Mouse (Mus musculus) kidney, adult 2 months (tissue): ENCODE data around the gene Suox. TPM values are rescaled to one million over a fixed set of nuclear protein-coding genes. Genes with fewer than 3 reads are reported as not detected.
"Not testable (repeated sequence)": the region's sequence is repeated elsewhere in the genome, so short reads cannot be mapped to it uniquely, and the experiment has no call there.

Source experiments
- DNase-seq: peaks from one replicate; pipeline ENCODE4 v3.0.0; 2021
- H3K27ac ChIP-seq: fragments of 200-500 bp; 2 replicates; pipeline ENCODE4 v1.5.1; 2012; ENCODE audit warnings: low read depth, low read length, control low read depth, inconsistent platforms; ENCODE audit not compliant: insufficient read depth
- H3K27me3 ChIP-seq: fragments of 200-500 bp; replicated peaks from 2 replicates; pipeline ENCODE4 v1.6.1; 2012; ENCODE audit warnings: mild to moderate bottlenecking, moderate library complexity, low read length, inconsistent platforms; ENCODE audit not compliant: control insufficient read depth, insufficient read depth
- H3K36me3 ChIP-seq: fragments of 200-500 bp; 2 replicates; pipeline ENCODE4 v1.6.1; 2012; ENCODE audit warnings: mild to moderate bottlenecking, moderate library complexity, low read length, inconsistent platforms; ENCODE audit not compliant: control insufficient read depth, insufficient read depth
- H3K4me1 ChIP-seq: fragments of 200-500 bp; 2 replicates; pipeline ENCODE4 v1.6.1; 2011; ENCODE audit warnings: low read length; ENCODE audit not compliant: control insufficient read depth, insufficient read depth
- H3K4me3 ChIP-seq: fragments of 200-500 bp; 2 replicates; pipeline ENCODE4 v1.5.1; 2011; ENCODE audit warnings: mild to moderate bottlenecking, low read depth, low read length, control low read depth; ENCODE audit not compliant: insufficient read depth
- CTCF ChIP-seq: fragments of 200-500 bp; conservative IDR thresholded peaks from 2 replicates; pipeline ENCODE4 v1.5.1; 2011; ENCODE audit warnings: low read depth, mild to moderate bottlenecking, control low read depth, low read length, moderate library complexity, mixed read lengths; ENCODE audit not compliant: insufficient read depth, insufficient read length
- POLR2A ChIP-seq: fragments of 200-500 bp; IDR thresholded peaks from one replicate; pipeline ENCODE4 v1.6.1; 2011; ENCODE audit warnings: low read depth, low read length, control low read depth
- WGBS: fragments of 180-500 bp; shearing (Covaris S2); methylation state at CpG from one replicate; pipeline ENCODE4 v1.1.7; 2018; 5-methylcytosine and 5-hydroxymethylcytosine counted together
- polyA plus RNA-seq: library from polyadenylated mRNA; depleted of rRNA; stranded (reverse); fragments of >200 nt; gene quantifications from 2 replicates; pipeline ENCODE4 v1.2.3, GENCODE M21; 2012; rRNA removed

The Suox gene
- polyA plus RNA-seq, 1 experiment, result 84.1 TPM

- peak; percentile 98 for DNase-seq
- WGBS, result 1% methylated on average over 40 of the region's 40 CpGs
- Histone ChIP-seq H3K36me3 (peaks cover 8% of the 10 kb centered on the region; the same call in 1 of the 2 replicates), H3K4me1 (peaks cover 8% of the 10 kb centered on the region; the same call in 1 of the 2 replicates), H3K27me3 (no peaks in the 10 kb centered on the region), H3K27ac (peak within 1 kb of the TSS; percentile 43), H3K4me3 (peak within 1 kb of the TSS; percentile 84)
- TF ChIP-seq POLR2A (peak; percentile 85), CTCF (peak; percentile 55)
Measured at GRCm38 (mm10) chr10:128626311-128627310, 47.3 kb downstream of the Suox start, which contains the start of gene Rps26. Rps26 (minus strand) TSS chr10:128626747.

GRCm38 (mm10) chr10:128625287-128625894, 48.5 kb downstream of the Suox start:
- 39% methylated on average over 7 of the region's 7 CpGs for WGBS
- peaks cover 8% of the 10 kb centered on the region; the same call in 1 of the 2 replicates for H3K36me3 ChIP-seq
- no peaks in the 10 kb centered on the region for H3K27me3 ChIP-seq
- H3K4me1 ChIP-seq, result peaks cover 8% of the 10 kb centered on the region; the same call in 1 of the 2 replicates
- no peak for TF ChIP-seq POLR2A
- TF ChIP-seq CTCF, result no peak
- peak overlapping the region; percentile 84 for H3K4me3 ChIP-seq
- DNase-seq, result no peak
- H3K27ac ChIP-seq, result no peak overlapping the region

GRCm38 (mm10) chr10:128623106-128623613, 50.7 kb downstream of the Suox start:
- H3K4me3 ChIP-seq, H3K27ac ChIP-seq, H3K4me1 ChIP-seq, DNase-seq, H3K27me3 ChIP-seq, H3K36me3 ChIP-seq: not testable (repeated sequence)
- WGBS, result 90% methylated on average over 4 of the region's 4 CpGs

GRCm38 (mm10) chr10:128622702-128623101, 51.2 kb downstream of the Suox start:
- DNase-seq, result no peak
- Histone ChIP-seq H3K4me1 (peaks cover 8% of the 10 kb centered on the region; the same call in 1 of the 2 replicates), H3K4me3 (no peak overlapping the region), H3K27ac (no peak overlapping the region), H3K36me3 (peaks cover 8% of the 10 kb centered on the region; the same call in 1 of the 2 replicates), H3K27me3 (no peaks in the 10 kb centered on the region)
- TF ChIP-seq CTCF (no peak), POLR2A (no peak)
- WGBS, result 97% methylated on average over 4 of the region's 4 CpGs

GRCm38 (mm10) chr10:128621986-128622520, 51.8 kb downstream of the Suox start:
- H3K27ac ChIP-seq, result no peak overlapping the region
- H3K36me3 ChIP-seq, result peaks cover 8% of the 10 kb centered on the region; the same call in 1 of the 2 replicates
- H3K27me3 ChIP-seq, result no peaks in the 10 kb centered on the region
- 65% methylated on average over 3 of the region's 3 CpGs for WGBS
- no peak overlapping the region for H3K4me3 ChIP-seq
- TF ChIP-seq POLR2A, result no peak
- no peak for TF ChIP-seq CTCF
- peaks cover 8% of the 10 kb centered on the region; the same call in 1 of the 2 replicates for H3K4me1 ChIP-seq
- DNase-seq, result no peak

GRCm38 (mm10) chr10:128620241-128620640, 53.6 kb downstream of the Suox start:
- Histone ChIP-seq H3K36me3 (peaks cover 8% of the 10 kb centered on the region; the same call in 1 of the 2 replicates), H3K4me3 (no peak overlapping the region), H3K4me1 (peaks cover 3% of the 10 kb centered on the region; the same call in 1 of the 2 replicates), H3K27me3 (no peaks in the 10 kb centered on the region), H3K27ac (no peak overlapping the region)
- TF ChIP-seq POLR2A (no peak), CTCF (no peak)
- DNase-seq, result no peak

Other genes with a start within 250 kb of the Suox start
- 81.3 and 81.4 TPM in 2 replicates for gene Smarcc2, start 214.8 kb downstream of the Suox start, polyA plus RNA-seq
- gene Myl6, start 179.9 kb downstream of the Suox start, polyA plus RNA-seq, result 897 and 1,416 TPM in 2 replicates
- gene Myl6b, start 175.4 kb downstream of the Suox start, polyA plus RNA-seq, result 8.4 and 10.6 TPM in 2 replicates
- gene Esyt1, start 148.2 kb downstream of the Suox start, polyA plus RNA-seq, result 24.5 and 25.5 TPM in 2 replicates
- 10.0 and 11.3 TPM in 2 replicates for gene Zc3h10, start 126.3 kb downstream of the Suox start, polyA plus RNA-seq
- gene Rpl41, start 124.8 kb downstream of the Suox start, polyA plus RNA-seq, result 1,799 and 2,275 TPM in 2 replicates
- gene Pa2g4, start 108.1 kb downstream of the Suox start, polyA plus RNA-seq, result 18.5 and 25.1 TPM in 2 replicates
- gene Erbb3, start 84.4 kb downstream of the Suox start, polyA plus RNA-seq, result 26.9 and 30.2 TPM in 2 replicates
- gene Rps26, start 47.3 kb downstream of the Suox start, polyA plus RNA-seq, result 520 and 798 TPM in 2 replicates
- gene Ikzf4, start 28.1 kb downstream of the Suox start, polyA plus RNA-seq, result 2.9 and 3.2 TPM in 2 replicates
- 101 and 111 TPM in 2 replicates for gene Rab5b, start 22.2 kb upstream of the Suox start, polyA plus RNA-seq
- 0.61 and 1.0 TPM in 2 replicates for gene Pmel, start 30.1 kb upstream of the Suox start, polyA plus RNA-seq
- gene Cdk2, start 31.0 kb upstream of the Suox start, polyA plus RNA-seq, result 12.4 and 12.7 TPM in 2 replicates
- 17.4 and 24.5 TPM in 2 replicates for gene Dgka, start 70.8 kb upstream of the Suox start, polyA plus RNA-seq
- gene Pym1, start 73.8 kb upstream of the Suox start, polyA plus RNA-seq, result 17.6 and 20.0 TPM in 2 replicates
- gene Mmp19, start 116.8 kb upstream of the Suox start, polyA plus RNA-seq, result 1.7 and 2.5 TPM in 2 replicates
- 16.2 and 17.3 TPM in 2 replicates for gene Dnajc14, start 130.0 kb upstream of the Suox start, polyA plus RNA-seq
- 10.0 and 11.8 TPM in 2 replicates for gene Tmem198b, start 130.3 kb upstream of the Suox start, polyA plus RNA-seq
- 5.6 and 13.7 TPM in 2 replicates for gene Sarnp, start 143.3 kb upstream of the Suox start, polyA plus RNA-seq
- gene Ormdl2, start 147.6 kb upstream of the Suox start, polyA plus RNA-seq, result 82.9 and 92.1 TPM in 2 replicates
- 2.5 and 2.9 TPM in 2 replicates for gene Gdf11, start 217.6 kb upstream of the Suox start, polyA plus RNA-seq
- gene Cd63, start 226.9 kb upstream of the Suox start, polyA plus RNA-seq, result 713 and 847 TPM in 2 replicates
- gene Rdh5, start 248.8 kb upstream of the Suox start, polyA plus RNA-seq, result 38.9 and 46.0 TPM in 2 replicates
- 339 and 365 TPM in 2 replicates for gene Bloc1s1, start 250.0 kb upstream of the Suox start, polyA plus RNA-seq